Mouse (Mus musculus) embryonic facial prominence, embryonic 10.5 days (tissue): ENCODE data around the gene Pou2f3. TPM values are rescaled to one million over a fixed set of nuclear protein-coding genes. Genes with fewer than 3 reads are reported as not detected.

ENCODE experiments used
- DNase-seq: peaks from one replicate; pipeline ENCODE4 v3.0.0-alpha.2; 2017; ENCODE audit warnings: low spot score
- H3K27ac ChIP-seq: fragments of 300-500 bp; sonication (generic); replicated peaks from 2 replicates; pipeline ENCODE4 v1.5.1; 2016; ENCODE audit warnings: mild to moderate bottlenecking
- H3K27me3 ChIP-seq: fragments of 300-500 bp; sonication (generic); replicated peaks from 2 replicates; pipeline ENCODE4 v1.6.1; 2016; ENCODE audit warnings: low read depth, mild to moderate bottlenecking; ENCODE audit not compliant: poor library complexity, severe bottlenecking
- H3K36me3 ChIP-seq: fragments of 300-500 bp; sonication (generic); replicated peaks from 2 replicates; pipeline ENCODE4 v1.6.1; 2016; ENCODE audit warnings: mild to moderate bottlenecking, moderate library complexity
- H3K4me1 ChIP-seq: fragments of 300-500 bp; sonication (generic); 2 replicates; pipeline ENCODE4 v1.6.1; 2016
- H3K4me3 ChIP-seq: fragments of 300-500 bp; sonication (generic); 2 replicates; pipeline ENCODE4 v1.5.1; 2016; ENCODE audit warnings: mild to moderate bottlenecking, moderate library complexity
- H3K9me3 ChIP-seq: fragments of 300-500 bp; sonication (generic); 2 replicates; pipeline ENCODE4 v1.6.1; 2016; ENCODE audit warnings: mild to moderate bottlenecking
- WGBS: fragments of 180-500 bp; shearing (Covaris S2); methylation state at CpG from one replicate; pipeline ENCODE4 v1.1.7; 2016; 5-methylcytosine and 5-hydroxymethylcytosine counted together
- polyA plus RNA-seq: library from polyadenylated mRNA; unstranded; fragments of >200 nt; fragmentation: Nextera tagmentation; extraction: Ambion mirVana; gene quantifications from 2 replicates; pipeline ENCODE4 v1.2.1, GENCODE M21; 2016

Gene Pou2f3
- polyA plus RNA-seq, 1 experiment from 2014 or later: not detected

- peaks cover 72% of the 10 kb centered on the region for H3K4me1 ChIP-seq
These were observed 19.8 kb upstream of the Pou2f3 start for GRCm38 (mm10) chr9:43229962-43230361.

GRCm38 (mm10) chr9:43229398-43229895, 19.3 kb upstream of the Pou2f3 start:
- Histone ChIP-seq H3K4me1 (peaks cover 72% of the 10 kb centered on the region), H3K9me3 (no peaks in the 10 kb centered on the region), H3K36me3 (peaks cover 78% of the 10 kb centered on the region), H3K27me3 (no peaks in the 10 kb centered on the region), H3K4me3 (no peak overlapping the region), H3K27ac (no peak overlapping the region)
- no peak for DNase-seq
- 92% methylated on average over 10 of the region's 10 CpGs for WGBS

More at GRCm38 (mm10) chr9:43229962-43230361, 19.8 kb upstream of the Pou2f3 start:
- DNase-seq: no peak
- WGBS: 84% methylated on average over 7 of the region's 7 CpGs
- Histone ChIP-seq H3K27me3 (no peaks in the 10 kb centered on the region), H3K27ac (0 out of 2 replicates have a peak overlapping the region, but pooled peaks have one; percentile 72), H3K9me3 (no peaks in the 10 kb centered on the region), H3K4me3 (no peak overlapping the region), H3K36me3 (peaks cover 79% of the 10 kb centered on the region)

- Histone ChIP-seq H3K36me3 (peaks cover 78% of the 10 kb centered on the region), H3K27me3 (no peaks in the 10 kb centered on the region), H3K4me3 (no peak overlapping the region), H3K27ac (no peak overlapping the region), H3K4me1 (peaks cover 76% of the 10 kb centered on the region), H3K9me3 (no peaks in the 10 kb centered on the region)
- no peak for DNase-seq
- 93% methylated on average over 2 of the region's 2 CpGs for WGBS
These were observed 18.6 kb upstream of the Pou2f3 start for GRCm38 (mm10) chr9:43228745-43229144.

GRCm38 (mm10) chr9:43227626-43228025, 17.5 kb upstream of the Pou2f3 start:
- no peaks in the 10 kb centered on the region for H3K9me3 ChIP-seq
- H3K27ac ChIP-seq: no peak overlapping the region
- H3K36me3 ChIP-seq: peaks cover 81% of the 10 kb centered on the region
- no peak for DNase-seq
- H3K4me3 ChIP-seq: no peak overlapping the region
- peaks cover 66% of the 10 kb centered on the region for H3K4me1 ChIP-seq
- no peaks in the 10 kb centered on the region for H3K27me3 ChIP-seq
- WGBS: 90% methylated on average over 8 of the region's 8 CpGs

- Histone ChIP-seq H3K9me3 (no peaks in the 10 kb centered on the region), H3K27me3 (no peaks in the 10 kb centered on the region), H3K36me3 (peaks cover 87% of the 10 kb centered on the region), H3K27ac (no peak overlapping the region), H3K4me3 (no peak overlapping the region), H3K4me1 (peaks cover 64% of the 10 kb centered on the region)
- 72% methylated on average over 9 of the region's 9 CpGs for WGBS
- DNase-seq: no peak
These were observed 16.5 kb upstream of the Pou2f3 start for GRCm38 (mm10) chr9:43226573-43227160.

GRCm38 (mm10) chr9:43225481-43225880, 15.3 kb upstream of the Pou2f3 start:
- Histone ChIP-seq H3K27me3 (no peaks in the 10 kb centered on the region), H3K4me1 (peaks cover 52% of the 10 kb centered on the region), H3K27ac (peak overlapping the region; percentile 51), H3K4me3 (no peak overlapping the region), H3K36me3 (peaks cover 86% of the 10 kb centered on the region), H3K9me3 (no peaks in the 10 kb centered on the region)
- no peak for DNase-seq
- WGBS: 10% methylated on average over 2 of the region's 2 CpGs

- 62% methylated on average over 11 of the region's 11 CpGs for WGBS
- peak overlapping the region; percentile 51 for H3K27ac ChIP-seq
- no peak overlapping the region for H3K4me3 ChIP-seq
These were observed 14.7 kb upstream of the Pou2f3 start for GRCm38 (mm10) chr9:43224771-43225355.

GRCm38 (mm10) chr9:43222429-43222715, 12.2 kb upstream of the Pou2f3 start:
- H3K4me3 ChIP-seq: no peak overlapping the region
- peak overlapping the region; percentile 72 for H3K27ac ChIP-seq
- H3K9me3 ChIP-seq: no peaks in the 10 kb centered on the region
- H3K27me3 ChIP-seq: no peaks in the 10 kb centered on the region
- peaks cover 64% of the 10 kb centered on the region for H3K36me3 ChIP-seq
- WGBS: 36% methylated on average over 8 of the region's 8 CpGs
- peak; percentile 65 for DNase-seq
- H3K4me1 ChIP-seq: peaks cover 41% of the 10 kb centered on the region

More at GRCm38 (mm10) chr9:43224771-43225355, 14.7 kb upstream of the Pou2f3 start:
- Histone ChIP-seq H3K9me3 (no peaks in the 10 kb centered on the region), H3K27me3 (no peaks in the 10 kb centered on the region), H3K4me1 (peaks cover 46% of the 10 kb centered on the region), H3K36me3 (peaks cover 85% of the 10 kb centered on the region)
- no peak for DNase-seq

GRCm38 (mm10) chr9:43221643-43222428, 11.7 kb upstream of the Pou2f3 start:
- Histone ChIP-seq H3K27me3 (no peaks in the 10 kb centered on the region), H3K36me3 (peaks cover 59% of the 10 kb centered on the region), H3K27ac (peak overlapping the region; percentile 72), H3K9me3 (no peaks in the 10 kb centered on the region), H3K4me3 (no peak overlapping the region), H3K4me1 (peaks cover 39% of the 10 kb centered on the region)
- DNase-seq: peak; percentile 88
- 26% methylated on average over 18 of the region's 18 CpGs for WGBS

GRCm38 (mm10) chr9:43210771-43211450, 742 bp upstream of the Pou2f3 start:
- peaks cover 46% of the 10 kb centered on the region for H3K27me3 ChIP-seq
- H3K27ac ChIP-seq: 0 out of 2 replicates have a peak overlapping the region, but pooled peaks have one; percentile 48
- 27% methylated on average over 11 of the region's 11 CpGs for WGBS
- peaks cover 18% of the 10 kb centered on the region for H3K4me1 ChIP-seq
- H3K9me3 ChIP-seq: no peaks in the 10 kb centered on the region
- no peak overlapping the region for H3K4me3 ChIP-seq
- H3K36me3 ChIP-seq: no peaks in the 10 kb centered on the region
- DNase-seq: peak; percentile 72

GRCm38 (mm10) chr9:43206022-43206390, 4.2 kb downstream of the Pou2f3 start:
- no peak for DNase-seq
- H3K9me3 ChIP-seq: no peaks in the 10 kb centered on the region
- peaks cover 26% of the 10 kb centered on the region for H3K4me1 ChIP-seq
- H3K36me3 ChIP-seq: no peaks in the 10 kb centered on the region
- 4% methylated on average over 15 of the region's 15 CpGs for whole genome bisulfite sequencing
- peak overlapping the region; percentile 56 for H3K4me3 ChIP-seq
- H3K27me3 ChIP-seq: peaks cover 89% of the 10 kb centered on the region
- no peak overlapping the region for H3K27ac ChIP-seq

- DNase-seq: peak; percentile 39
- H3K9me3 ChIP-seq: no peaks in the 10 kb centered on the region
- H3K4me3 ChIP-seq: peak overlapping the region; percentile 56
- H3K27me3 ChIP-seq: peaks cover 91% of the 10 kb centered on the region
- H3K36me3 ChIP-seq: no peaks in the 10 kb centered on the region
- no peak overlapping the region; the same call in 1 of the 2 replicates for H3K27ac ChIP-seq
- H3K4me1 ChIP-seq: peaks cover 25% of the 10 kb centered on the region
- WGBS: 3% methylated on average over 41 of the region's 41 CpGs
These were observed 4.7 kb downstream of the Pou2f3 start for GRCm38 (mm10) chr9:43205343-43206021.
